Mouse (Mus musculus) kidney, embryonic 14.5 days (tissue): ENCODE measurements around the gene Lmbrd1. TPM values are rescaled to one million over a fixed set of nuclear protein-coding genes. Genes with fewer than 3 reads are reported as not detected.
"Not testable (repeated sequence)": the region's sequence is repeated elsewhere in the genome, so short reads cannot be mapped to it uniquely, and the experiment has no call there.

Experiments
- ATAC-seq: fragments of 200-750 bp; cut with Nextera tagmentation; 2 replicates; pipeline ENCODE4 v1.8.0; 2017; ENCODE audit warnings: moderate number of reproducible peaks, mild to moderate bottlenecking, moderate TSS enrichment, moderate library complexity; ENCODE audit not compliant: low FRiP score, low TSS enrichment
- H3K27ac ChIP-seq: fragments of 300-500 bp; sonication (generic); 2 replicates; pipeline ENCODE4 v1.5.1; 2014; ENCODE audit warnings: low read depth, mild to moderate bottlenecking, low read length, moderate library complexity, mixed read lengths
- H3K27me3 ChIP-seq: fragments of 300-500 bp; sonication (generic); 2 replicates; pipeline ENCODE4 v1.6.1; 2014; ENCODE audit warnings: mild to moderate bottlenecking, low read length; ENCODE audit not compliant: control insufficient read depth, insufficient read depth
- H3K36me3 ChIP-seq: fragments of 300-500 bp; sonication (generic); 2 replicates; pipeline ENCODE4 v1.6.1; 2014; ENCODE audit warnings: low read length, mixed read lengths; ENCODE audit not compliant: control insufficient read depth, insufficient read depth
- H3K4me1 ChIP-seq: fragments of 300-500 bp; sonication (generic); 2 replicates; pipeline ENCODE4 v1.6.1; 2014; ENCODE audit warnings: low read length, mixed read lengths; ENCODE audit not compliant: control insufficient read depth, insufficient read depth
- H3K4me2 ChIP-seq: fragments of 300-500 bp; sonication (generic); replicated peaks from 2 replicates; pipeline ENCODE4 v1.6.1; 2014; ENCODE audit warnings: low read depth, mild to moderate bottlenecking, low read length
- H3K4me3 ChIP-seq: fragments of 300-500 bp; sonication (generic); 2 replicates; pipeline ENCODE4 v1.5.1; 2014; ENCODE audit warnings: mild to moderate bottlenecking, low read length
- H3K9ac ChIP-seq: fragments of 300-500 bp; sonication (generic); 2 replicates; pipeline ENCODE4 v1.6.1; 2014; ENCODE audit warnings: low read depth, mild to moderate bottlenecking, low read length, moderate library complexity
- H3K9me3 ChIP-seq: fragments of 300-500 bp; sonication (generic); 2 replicates; pipeline ENCODE4 v1.6.1; 2016; ENCODE audit warnings: low read length; ENCODE audit not compliant: control insufficient read depth
- WGBS: fragments of 180-500 bp; shearing (Covaris S2); extraction: QIAGEN DNeasy Blood & Tissue Kit; methylation state at CpG from one replicate; pipeline ENCODE4 v1.1.7; 2014; 5-methylcytosine and 5-hydroxymethylcytosine counted together
- polyA plus RNA-seq: library from polyadenylated mRNA; unstranded; fragments of >200 nt; fragmentation: Nextera tagmentation; extraction: Ambion mirVana; gene quantifications from 2 replicates; pipeline ENCODE4 v1.2.1, GENCODE M21; 2014

The Lmbrd1 gene
- polyA plus RNA-seq, 1 experiment from 2014 or later: 26.8 TPM

GRCm38 (mm10) chr1:24807971-24808370, 129.5 kb downstream of the Lmbrd1 start:
- H3K4me2 ChIP-seq, H3K9me3 ChIP-seq, H3K4me3 ChIP-seq, ATAC-seq, H3K36me3 ChIP-seq, H3K9ac ChIP-seq, H3K27ac ChIP-seq, H3K4me1 ChIP-seq, H3K27me3 ChIP-seq: not testable (repeated sequence)
- WGBS: 96% methylated on average over 21 of the region's 21 CpGs

Other genes with a start within 250 kb of the Lmbrd1 start
- gene Col19a1, start 91.2 kb upstream of the Lmbrd1 start, polyA plus RNA-seq: 0.09 TPM in 1 of 2 replicates, not detected in the other